Mouse (Mus musculus) heart, postnatal 0 days (tissue): ENCODE measurements around the gene Slc35c2. TPM values are rescaled to one million over a fixed set of nuclear protein-coding genes. Genes with fewer than 3 reads are reported as not detected.
A peak's percentile ranks its signal among the peaks of the same experiment; 100 is the strongest.

Experiments used
- ATAC-seq: fragments of 200-750 bp; cut with Nextera tagmentation; 2 replicates; pipeline ENCODE4 v1.8.0; 2017; ENCODE audit warnings: low read depth, moderate number of reproducible peaks, moderate library complexity; ENCODE audit not compliant: insufficient read depth
- DNase-seq: peaks from one replicate; pipeline ENCODE4 v3.0.0-alpha.2; 2016; ENCODE audit warnings: low spot score
- H3K27ac ChIP-seq: fragments of 300-500 bp; sonication (generic); 2 replicates; pipeline ENCODE4 v1.5.1; 2014; ENCODE audit warnings: low read depth, mild to moderate bottlenecking
- H3K27me3 ChIP-seq: fragments of 300-500 bp; sonication (generic); 2 replicates; pipeline ENCODE4 v1.6.1; 2014; ENCODE audit warnings: low read length, mixed read lengths; ENCODE audit not compliant: control insufficient read depth, insufficient read depth
- H3K36me3 ChIP-seq: fragments of 300-500 bp; sonication (generic); replicated peaks from 2 replicates; pipeline ENCODE4 v1.6.1; 2014; ENCODE audit warnings: low read length, mixed read lengths; ENCODE audit not compliant: control insufficient read depth, insufficient read depth
- H3K4me1 ChIP-seq: fragments of 300-500 bp; sonication (generic); 2 replicates; pipeline ENCODE4 v1.6.1; 2014; ENCODE audit warnings: antibody characterized with exemption; ENCODE audit not compliant: control insufficient read depth, insufficient read depth
- H3K4me2 ChIP-seq: fragments of 300-500 bp; sonication (generic); 2 replicates; pipeline ENCODE4 v1.6.1; 2014; ENCODE audit warnings: low read depth, mild to moderate bottlenecking, low read length, moderate library complexity
- H3K4me3 ChIP-seq: fragments of 300-500 bp; sonication (generic); 2 replicates; pipeline ENCODE4 v1.5.1; 2014; ENCODE audit warnings: low read depth, low read length
- H3K9ac ChIP-seq: fragments of 300-500 bp; sonication (generic); replicated peaks from 2 replicates; pipeline ENCODE4 v1.6.1; 2014; ENCODE audit warnings: low read depth, low read length, mixed read lengths
- H3K9me3 ChIP-seq: fragments of 300-500 bp; sonication (generic); replicated peaks from 2 replicates; pipeline ENCODE4 v1.6.1; 2016; ENCODE audit warnings: low read length; ENCODE audit not compliant: control insufficient read depth
- CTCF ChIP-seq: IDR thresholded peaks from 2 replicates; pipeline ENCODE4 v1.5.1; 2016; ENCODE audit warnings: antibody characterized with exemption, control low read depth, low read depth
- EP300 ChIP-seq: IDR thresholded peaks from 2 replicates; pipeline ENCODE4 v1.6.1; 2016; ENCODE audit warnings: antibody characterized with exemption, low read depth
- WGBS: fragments of 180-500 bp; shearing (Covaris S2); extraction: QIAGEN DNeasy Blood & Tissue Kit; methylation state at CpG from one replicate; pipeline ENCODE4 v1.1.7; 2014; 5-methylcytosine and 5-hydroxymethylcytosine counted together
- polyA plus RNA-seq: library from polyadenylated mRNA; unstranded; fragments of >200 nt; fragmentation: Nextera tagmentation; extraction: Ambion mirVana; gene quantifications from 2 replicates; pipeline ENCODE4 v1.2.1, GENCODE M21; 2015
- total RNA-seq: library from RNA; depleted of rRNA; stranded (reverse); fragments of >200 nt; gene quantifications from 2 replicates; pipeline ENCODE4 v1.2.3, GENCODE M21; 2014; ENCODE audit warnings: low replicate concordance

The Slc35c2 gene
- total and polyA plus RNA-seq, 2 experiments from 2014 or later = 32.6 to 73.8 TPM

DNA sequence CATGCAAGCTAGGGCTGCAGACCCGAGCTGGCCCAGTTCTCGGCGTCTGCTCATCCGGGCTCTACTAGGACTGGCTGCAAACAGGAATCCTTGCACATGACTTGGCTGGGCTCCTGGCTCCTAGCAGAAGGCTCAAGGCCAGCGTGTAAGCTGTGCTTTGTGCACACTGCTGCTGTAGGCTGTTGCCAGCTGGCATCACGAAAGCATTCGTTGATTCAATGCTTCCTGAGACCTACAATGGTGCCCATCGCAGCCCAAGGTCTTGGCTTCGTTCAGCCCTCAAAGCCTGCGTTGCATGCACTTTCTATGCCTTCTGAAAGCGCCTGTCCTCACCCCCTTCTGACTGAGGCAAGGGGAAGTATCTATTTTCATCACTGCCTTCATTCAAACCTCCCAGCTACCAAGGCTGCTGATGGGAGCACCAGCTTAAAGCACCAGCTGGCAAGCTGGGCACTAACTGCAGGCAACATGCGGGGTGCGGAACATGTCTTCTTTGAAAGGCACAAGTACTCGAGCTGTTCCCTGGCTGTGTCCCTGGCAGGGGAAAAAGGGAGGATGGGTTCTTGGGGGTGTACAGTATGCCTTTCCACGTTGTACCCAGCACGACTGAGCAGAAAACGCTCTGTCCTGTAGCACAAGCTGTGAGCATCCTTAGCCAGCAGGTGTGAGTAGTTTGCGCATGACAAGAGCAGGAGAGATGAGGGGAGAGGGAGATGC is 804 bp upstream of the Slc35c2 start:
- 44% methylated on average over 18 of the region's 18 CpGs for WGBS
- Histone ChIP-seq H3K4me2 (peak overlapping the region; percentile 82), H3K4me3 (peak overlapping the region; percentile 81), H3K27ac (peak overlapping the region; percentile 71), H3K9me3 (no peaks in the 10 kb centered on the region), H3K9ac (no peak overlapping the region), H3K27me3 (no peaks in the 10 kb centered on the region), H3K4me1 (peaks cover 11% of the 10 kb centered on the region), H3K36me3 (peaks cover 24% of the 10 kb centered on the region)
- DNase-seq = peak; percentile 70
- TF ChIP-seq EP300 (no peak), CTCF (no peak)
- peak; percentile 83 for ATAC-seq

DNA sequence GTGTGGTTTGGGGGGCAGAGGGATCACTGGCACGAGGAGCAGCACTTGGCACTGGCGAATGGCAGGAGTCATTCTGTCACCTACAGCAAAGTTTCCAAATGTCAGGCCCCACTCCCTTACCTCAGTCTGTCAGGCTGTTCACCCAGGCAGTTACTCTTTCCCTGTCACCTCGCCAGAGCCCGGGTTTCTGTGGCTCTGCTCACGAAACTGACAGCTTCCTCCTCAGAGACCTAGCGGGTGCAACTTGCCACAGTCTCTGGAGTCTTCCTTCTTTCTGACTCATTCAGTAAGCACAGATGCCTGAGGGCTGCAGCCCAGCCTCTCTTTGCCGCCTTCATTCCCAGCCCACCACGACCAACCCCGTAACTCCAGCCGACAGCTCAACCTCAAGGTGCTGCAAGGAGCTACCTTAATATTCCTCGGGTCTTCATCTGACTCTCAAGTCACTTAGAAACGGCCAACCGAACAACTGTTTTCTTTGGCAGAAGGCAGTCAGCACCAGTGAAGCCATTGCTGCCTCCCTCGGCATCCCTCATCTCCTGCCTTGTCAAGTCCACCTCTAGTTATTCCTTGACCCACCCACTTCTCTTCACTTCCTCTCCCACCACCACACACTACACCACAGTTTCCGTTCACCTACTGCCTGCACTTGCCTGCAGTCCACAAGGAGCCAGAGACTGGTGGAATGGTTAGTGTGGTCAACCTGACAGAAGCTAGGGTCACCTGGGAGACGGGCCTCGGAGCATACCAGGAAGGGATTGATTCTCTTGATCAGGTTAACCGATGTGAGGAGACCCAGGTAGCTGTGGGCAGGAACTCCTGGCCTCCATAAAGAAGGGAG is 1.1 kb downstream of the Slc35c2 start:
- Histone ChIP-seq H3K9me3 (no peaks in the 10 kb centered on the region), H3K27ac (no peak overlapping the region), H3K27me3 (no peaks in the 10 kb centered on the region), H3K4me3 (peak overlapping the region; percentile 81), H3K4me1 (peaks cover 11% of the 10 kb centered on the region), H3K4me2 (peak overlapping the region; percentile 82), H3K9ac (peak overlapping the region; percentile 54), H3K36me3 (peaks cover 10% of the 10 kb centered on the region)
- TF ChIP-seq EP300 = no peak
- ATAC-seq = no peak
- no peak for DNase-seq
- WGBS = 55% methylated on average over 18 of the region's 18 CpGs

DNA sequence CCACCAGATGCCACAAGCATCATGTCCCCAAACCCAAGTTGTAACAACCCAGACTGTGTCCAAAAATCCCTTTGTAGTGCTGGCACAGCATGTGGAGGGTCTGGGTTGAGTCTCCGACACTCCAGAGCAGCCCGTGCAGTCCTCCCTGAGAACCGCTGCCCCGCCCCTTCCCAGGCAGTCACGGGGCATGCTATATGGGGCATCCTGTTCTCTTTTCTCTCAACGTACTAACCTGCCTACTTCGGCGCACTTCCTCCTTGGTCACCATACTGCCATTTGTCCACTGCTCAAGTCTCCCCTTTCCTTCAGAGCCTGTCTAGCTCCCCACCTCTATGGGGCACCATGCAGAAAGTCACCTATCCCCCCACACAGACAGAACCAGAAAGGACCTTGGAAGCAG is 2.0 kb downstream of the Slc35c2 start:
- Histone ChIP-seq H3K9me3 (no peaks in the 10 kb centered on the region), H3K4me2 (no peak overlapping the region), H3K9ac (no peak overlapping the region), H3K36me3 (peaks cover 15% of the 10 kb centered on the region; the same call in 1 of the 2 replicates), H3K27ac (no peak overlapping the region), H3K4me1 (peaks cover 11% of the 10 kb centered on the region), H3K4me3 (no peak overlapping the region), H3K27me3 (no peaks in the 10 kb centered on the region)
- 80% methylated on average over 8 of the region's 8 CpGs for WGBS
- TF ChIP-seq EP300 = no peak
- DNase-seq (no peak), ATAC-seq (no peak)

DNA sequence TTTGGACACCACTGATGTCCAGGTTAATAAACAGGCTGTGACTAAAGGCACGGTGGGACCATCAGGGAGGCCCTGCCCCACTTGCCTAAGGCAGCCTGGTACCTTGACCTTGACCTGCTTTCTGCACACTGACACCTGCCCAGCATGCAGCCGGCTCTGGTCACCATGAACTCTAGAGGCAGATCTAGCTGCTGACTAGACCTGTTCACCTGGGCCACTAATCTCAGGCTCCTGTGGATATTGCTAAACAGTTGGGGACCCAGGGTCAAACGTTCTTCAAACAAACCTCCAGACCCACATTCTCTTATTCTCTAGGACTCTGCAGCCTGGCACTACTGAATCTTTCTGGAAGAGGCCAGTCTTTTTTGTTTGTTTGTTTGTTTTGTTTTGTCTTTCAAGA is 2.6 kb downstream of the Slc35c2 start:
- H3K4me2 ChIP-seq = no peak overlapping the region

DNA sequence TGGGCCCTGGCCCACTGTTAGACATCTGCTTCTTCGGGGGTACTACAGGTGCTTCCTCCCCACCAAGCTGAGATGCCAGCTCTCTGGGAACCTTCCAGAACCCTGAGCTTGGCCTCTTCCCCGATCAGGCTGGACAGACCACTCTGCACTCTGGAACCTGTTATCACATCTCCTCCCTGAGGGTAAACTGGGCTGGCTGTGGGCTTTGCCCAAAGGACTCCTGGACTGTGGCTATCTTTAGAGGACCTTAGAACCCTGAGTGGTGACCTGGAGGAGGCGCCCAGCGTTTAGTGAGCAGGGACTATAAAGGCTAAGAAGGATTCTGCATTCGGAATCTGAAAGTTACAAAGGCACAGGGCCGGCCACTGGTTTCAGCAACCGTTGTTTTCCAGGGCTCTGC is 3.3 kb downstream of the Slc35c2 start:
- Histone ChIP-seq H3K4me2 (no peak overlapping the region), H3K4me3 (no peak overlapping the region), H3K27ac (no peak overlapping the region), H3K36me3 (0 out of 2 replicates have a peak, but pooled peaks cover 11% of the 10 kb centered on the region), H3K9me3 (no peaks in the 10 kb centered on the region), H3K27me3 (no peaks in the 10 kb centered on the region), H3K9ac (no peak overlapping the region), H3K4me1 (peaks cover 11% of the 10 kb centered on the region)
- no peak for ATAC-seq
- TF ChIP-seq EP300 (no peak), CTCF (no peak)
- 83% methylated on average over 7 of the region's 7 CpGs for WGBS
- no peak for DNase-seq

More for the DNA sequence above, 2.6 kb downstream of the Slc35c2 start:
- ATAC-seq = no peak
- Histone ChIP-seq H3K9ac (no peak overlapping the region), H3K27me3 (no peaks in the 10 kb centered on the region), H3K27ac (no peak overlapping the region), H3K4me3 (no peak overlapping the region), H3K36me3 (peaks cover 14% of the 10 kb centered on the region; the same call in 1 of the 2 replicates), H3K4me1 (peaks cover 11% of the 10 kb centered on the region), H3K9me3 (no peaks in the 10 kb centered on the region)
- TF ChIP-seq EP300 = no peak
- TF ChIP-seq CTCF = no peak
- WGBS = 67% methylated on average over 3 of the region's 3 CpGs
- no peak for DNase-seq
